Mouse (Mus musculus): ENCODE data around the gene Ap4m1.
A peak's percentile ranks its signal among the peaks of the same experiment; 100 is the strongest.

- TF ChIP-seq MAX (IDR thresholded peaks at IDR 0.05; ENCODE audit: low read depth), result no peak
- TF ChIP-seq TCF12 (IDR thresholded peaks at IDR 0.05; ENCODE audit: insufficient read depth, poor library complexity, severe bottlenecking), result no peak
- TF ChIP-seq CEBPB (IDR thresholded peaks at IDR 0.05; ENCODE audit: insufficient read depth, poor library complexity, severe bottlenecking), result no peak
- TF ChIP-seq MYOD1 (IDR thresholded peaks at IDR 0.05; ENCODE audit: control insufficient read depth in 1 of 3, insufficient read length in 2 of 3, low read depth in 2 of 3), result no peak
- TF ChIP-seq POLR2AphosphoS2 (IDR thresholded peaks at IDR 0.05; ENCODE audit: insufficient read length, low read depth), result no peak
- no peak for TF ChIP-seq POLR2A (IDR thresholded peaks at IDR 0.05; ENCODE audit: insufficient read length, low read depth)
- no peak for TF ChIP-seq USF1 (IDR thresholded peaks at IDR 0.05; ENCODE audit: low read depth)
- peak in 1 of 3 experiments; percentile 12 for TF ChIP-seq MYOG (IDR thresholded peaks at IDR 0.05; ENCODE audit: control insufficient read depth in 1 of 3, insufficient read depth in 1 of 3, insufficient read length in 2 of 3, low read depth in 2 of 3)
- TF ChIP-seq E2F4 (IDR thresholded peaks at IDR 0.05; ENCODE audit: insufficient read depth), result no peak
- no peak for TF ChIP-seq TCF3 (IDR thresholded peaks at IDR 0.05; ENCODE audit: insufficient read length, low read depth)
- TF ChIP-seq SRF (IDR thresholded peaks at IDR 0.05; ENCODE audit: control insufficient read depth, insufficient read length, low read depth), result no peak
- no peak for TF ChIP-seq REST (IDR thresholded peaks at IDR 0.05; ENCODE audit: insufficient read depth, insufficient read length)
Measured at GRCm38 (mm10) chr5:138194755-138195345, 23.0 kb downstream of the Ap4m1 start.

Measured in myocyte (in vitro differentiated cells).